Mouse (Mus musculus): Measurements from ENCODE around the gene 4930433I11Rik.
A peak's percentile ranks its signal among the peaks of the same experiment; 100 is the strongest.
"Not testable (repeated sequence)": the region's sequence is repeated elsewhere in the genome, so short reads cannot be mapped to it uniquely, and the experiment has no call there.

The 4930433I11Rik gene

GRCm38 (mm10) chr7:40987243-40987642 lies at the start of gene 4930433I11Rik:
Gene 4930433I11Rik (plus strand): TSS chr7:40987543.
- no peak for DNase-seq (ENCODE audit: low spot score)

GRCm38 (mm10) chr7:40939371-40939770 lies 48.0 kb upstream of the 4930433I11Rik start:
- peak; percentile 46 for DNase-seq (ENCODE audit: low spot score)

- no peak for DNase-seq (ENCODE audit: low spot score)
Observed at GRCm38 (mm10) chr7:40942233-40942935, 45.0 kb upstream of the 4930433I11Rik start.

GRCm38 (mm10) chr7:41032419-41032818 lies 45.1 kb downstream of the 4930433I11Rik start, which contains the start of gene Gm4884:
Gene Gm4884 (plus strand): TSS chr7:41032719.
- not testable (repeated sequence) for DNase-seq (ENCODE audit: low spot score)

- DNase-seq (ENCODE audit: low spot score) = not testable (repeated sequence)
Observed at GRCm38 (mm10) chr7:41044058-41044457, 56.7 kb downstream of the 4930433I11Rik start.

Measured in left cerebral cortex, adult 11 months (tissue).